Comparison of ENCODE assay signal across 10 mouse cellular contexts in genomic region chr11:103264427-103265005, GRCm38 (mm10). TPM values are rescaled to one million over a fixed set of nuclear protein-coding genes. Genes with fewer than 3 reads are reported as not detected.
DNase-seq lines count a peak whose midpoint lies in the region; ATAC-seq and TF ChIP-seq lines count a peak whose summit lies in the region.
"Had no signal": no experiment of that assay in that cellular context is flagged by ENCODE, and none has a peak within 500 bp of the region (broad histone marks: within the 10 kb centered on the region; RNA-seq: fewer than 3 reads in every experiment).

No protein-coding gene starts in this region.

- peak overlapping the region; percentile 87 for H3K4me2 ChIP-seq in forebrain, embryonic 14.5 days (ENCODE audit: low read length)
- H3K4me2 ChIP-seq: embryonic facial prominence, embryonic 12.5 days had no signal

- no peak for TF ChIP-seq CTCF in lung, adult 2 months (IDR thresholded peaks at IDR 0.05; ENCODE audit: insufficient read depth, low read length)

- no peaks in the 10 kb centered on the region for H3K36me3 ChIP-seq in forebrain, embryonic 14.5 days (ENCODE audit: control insufficient read depth, insufficient read depth, low read length)
- H3K36me3 ChIP-seq: embryonic facial prominence, embryonic 12.5 days had no signal

- peak overlapping the region; percentile 52; the same call in 1 of the 2 replicates for H3K27ac ChIP-seq in forebrain, embryonic 14.5 days (ENCODE audit: low read depth, low read length)
- H3K27ac ChIP-seq: embryonic facial prominence, embryonic 12.5 days had no signal

- no peak for DNase-seq in lung, adult 2 months
- DNase-seq in lung, postnatal 10 days = no peak
- DNase-seq in forebrain, embryonic 14.5 days (ENCODE audit: low spot score) = no peak
- DNase-seq in kidney, postnatal 14 days = peak; percentile 41
- peak; percentile 66 for DNase-seq in thymus, postnatal 25 days
- no peak for DNase-seq in adrenal gland, postnatal 36 days
- no peak for DNase-seq in urinary bladder, postnatal 25 days (ENCODE audit: low spot score)
- DNase-seq in retina, postnatal 1 day = no peak

- TF ChIP-seq POLR2A in lung, adult 2 months (IDR thresholded peaks at IDR 0.05; ENCODE audit: borderline replicate concordance, extremely low read depth, low read depth, low read length) = no peak

- ATAC-seq in forebrain, embryonic 14.5 days = no peak

- peaks cover 18% of the 10 kb centered on the region for H3K4me1 ChIP-seq in lung, adult 2 months (ENCODE audit: control insufficient read depth, insufficient read depth, low read length)
- peaks cover 32% of the 10 kb centered on the region for H3K4me1 ChIP-seq in forebrain, embryonic 14.5 days (ENCODE audit: control insufficient read depth, insufficient read depth, low read length)

- H3K9me3 ChIP-seq in forebrain, embryonic 14.5 days (replicated peaks; ENCODE audit: control insufficient read depth, low read length) = no peaks in the 10 kb centered on the region
- H3K9me3 ChIP-seq: embryonic facial prominence, embryonic 12.5 days had no signal

- no peaks in the 10 kb centered on the region for H3K27me3 ChIP-seq in forebrain, embryonic 14.5 days (replicated peaks; ENCODE audit: control insufficient read depth, insufficient read depth, low read length)
- H3K27me3 ChIP-seq: embryonic facial prominence, embryonic 12.5 days had no signal

- 75% methylated on average over 20 of the region's 20 CpGs for WGBS in lung, adult 2 months
- 70% methylated on average over 20 of the region's 20 CpGs for WGBS in forebrain, embryonic 14.5 days

- H3K9ac ChIP-seq in forebrain, embryonic 14.5 days (ENCODE audit: low read length) = peak overlapping the region; percentile 33; the same call in 1 of the 2 replicates
- H3K9ac ChIP-seq: embryonic facial prominence, embryonic 12.5 days had no signal

- peak overlapping the region; percentile 17 for H3K4me3 ChIP-seq in lung, adult 2 months (replicated peaks; ENCODE audit: extremely low read depth, low read depth, low read length)
- no peak overlapping the region for H3K4me3 ChIP-seq in forebrain, embryonic 14.5 days (ENCODE audit: low read depth, low read length)
- H3K4me3 ChIP-seq: embryonic facial prominence, embryonic 12.5 days had no signal

RNA-seq across cellular contexts. Expression of gene Map3k14, which starts 2.8 kb away (rescaled TPM):
- polyA plus RNA-seq in lung, adult 2 months (2012; rRNA removed) = 16.3 and 19.7 TPM in 2 replicates
- polyA plus RNA-seq in forebrain, embryonic 14.5 days (2014; fragmentation: Nextera tagmentation; extraction: Ambion mirVana) = 1.7 and 2.7 TPM in 2 replicates
- total RNA-seq in adrenal gland, postnatal 36 days (2021) = 1 to 10 TPM; 4.7 to 7.7 TPM

RNA-seq across cellular contexts. Expression of gene Spata32, which starts 46.3 kb away (rescaled TPM):
- polyA plus RNA-seq in lung, adult 2 months (2012; rRNA removed) = not detected in 2 replicates
- polyA plus RNA-seq in forebrain, embryonic 14.5 days (2014; fragmentation: Nextera tagmentation; extraction: Ambion mirVana) = not detected in 2 replicates
- total RNA-seq in adrenal gland, postnatal 36 days (2021) = not detected
- total RNA-seq: monocyte, adult 5-6 weeks had no signal
- polyA plus RNA-seq: embryonic facial prominence, embryonic 12.5 days had no signal

RNA-seq across cellular contexts. Expression of gene 1700023F06Rik, which starts 56.2 kb away (rescaled TPM):
- polyA plus RNA-seq in lung, adult 2 months (2012; rRNA removed) = 0.41 and 0.50 TPM in 2 replicates
- polyA plus RNA-seq in forebrain, embryonic 14.5 days (2014; fragmentation: Nextera tagmentation; extraction: Ambion mirVana) = 0.78 and 1.2 TPM in 2 replicates
- total RNA-seq in adrenal gland, postnatal 36 days (2021) = not detected
- total RNA-seq: monocyte, adult 5-6 weeks had no signal

Comparison
In these comparisons a context has a peak if more than half of its experiments do, and no peak if none do; other contexts are left out.
1. DNase-seq: peak in kidney, postnatal 14 days (single experiment) and thymus, postnatal 25 days (single experiment); none in lung, adult 2 months (single experiment), lung, postnatal 10 days (single experiment), forebrain, embryonic 14.5 days (single experiment), adrenal gland, postnatal 36 days (0 of 2), urinary bladder, postnatal 25 days (single experiment) and retina, postnatal 1 day (single experiment).